Mouse (Mus musculus) ES-E14 (cell line): Measurements from ENCODE around the gene Hspd1. TPM values are rescaled to one million over a fixed set of nuclear protein-coding genes. Genes with fewer than 3 reads are reported as not detected.

Experiments
- DNase-seq: peaks from one replicate; pipeline ENCODE4 v3.0.0-alpha.2; 2013; ENCODE audit warnings: low read depth, low spot score
- H3K27ac ChIP-seq: 2 replicates; pipeline ENCODE4 v1.5.1; 2012; ENCODE audit warnings: low read depth, mild to moderate bottlenecking, low read length, moderate library complexity, mixed read lengths; ENCODE audit not compliant: poor library complexity, insufficient read depth, severe bottlenecking
- H3K36me3 ChIP-seq: 2 replicates; pipeline ENCODE4 v1.6.1; 2012; ENCODE audit warnings: mild to moderate bottlenecking, low read length, moderate library complexity, mixed read lengths; ENCODE audit not compliant: control insufficient read depth, poor library complexity, insufficient read depth, severe bottlenecking
- H3K4me1 ChIP-seq, 2 experiments: fragments of 150-350 bp in 1 of 2; sonication (generic) in 1 of 2; 2 replicates each; pipeline ENCODE4 v1.6.1; 2012; ENCODE audit warnings: low read length in 2 of 2, mild to moderate bottlenecking in 1 of 2, mixed read lengths in 1 of 2; ENCODE audit not compliant: control insufficient read depth in 2 of 2, insufficient read depth in 2 of 2, poor library complexity in 1 of 2
- H3K4me3 ChIP-seq, 2 experiments: fragments of 150-350 bp in 1 of 2; sonication (generic) in 1 of 2; 2 replicates each; pipeline ENCODE4 v1.5.1; 2012; ENCODE audit warnings: low read length in 2 of 2, low read depth in 1 of 2, mild to moderate bottlenecking in 1 of 2, mixed read lengths in 1 of 2; ENCODE audit not compliant: insufficient read depth in 1 of 2, poor library complexity in 1 of 2, severe bottlenecking in 1 of 2
- H3K9ac ChIP-seq: 2 replicates; pipeline ENCODE4 v1.6.1; 2012; ENCODE audit warnings: low read depth, mild to moderate bottlenecking, low read length, mixed read lengths; ENCODE audit not compliant: poor library complexity, insufficient read depth, severe bottlenecking
- H3K9me3 ChIP-seq: fragments of 150-350 bp; sonication (generic); 2 replicates; pipeline ENCODE4 v1.6.1; 2012; ENCODE audit warnings: low read depth, mild to moderate bottlenecking, low read length; ENCODE audit not compliant: control insufficient read depth, insufficient read depth
- CHD2 ChIP-seq: IDR thresholded peaks from 2 replicates; pipeline ENCODE4 v1.6.1; 2014; ENCODE audit warnings: mild to moderate bottlenecking, low read depth, low read length, inconsistent platforms
- HCFC1 ChIP-seq: IDR thresholded peaks from 2 replicates; pipeline ENCODE4 v1.6.1; 2012; ENCODE audit warnings: low read length, inconsistent platforms, borderline replicate concordance; ENCODE audit not compliant: insufficient read depth
- MAFK ChIP-seq: IDR thresholded peaks from 2 replicates; pipeline ENCODE4 v1.6.1; 2014; ENCODE audit warnings: mild to moderate bottlenecking, low read depth, low read length, inconsistent platforms; ENCODE audit not compliant: insufficient read depth
- ZC3H11A ChIP-seq: IDR thresholded peaks from 2 replicates; pipeline ENCODE4 v1.6.1; 2012; ENCODE audit warnings: low read depth, mild to moderate bottlenecking, inconsistent platforms, low read length, borderline replicate concordance
- ZNF384 ChIP-seq: IDR thresholded peaks from 2 replicates; pipeline ENCODE4 v1.6.1; 2012; ENCODE audit warnings: low read depth, low read length, inconsistent platforms
- in situ Hi-C, 2 experiments: fragments of 600-800 bp; cut with MboI; formaldehyde crosslinking; loops; one replicate each; pipeline ENCODE4 v1.15.1; 2025; ENCODE audit warnings: low sequenced_read_pairs in 2 of 2, inconsistent platforms in 1 of 2; ENCODE audit not compliant: unreplicated experiment in 2 of 2
- total RNA-seq: library from RNA; depleted of rRNA; stranded (reverse); fragments of 300-350 nt; gene quantifications from 2 replicates; pipeline ENCODE4 v1.2.3, GENCODE M21; 2012; rRNA removed

Hspd1 gene
- 591 and 762 TPM in 2 replicates for total RNA-seq

DNA sequence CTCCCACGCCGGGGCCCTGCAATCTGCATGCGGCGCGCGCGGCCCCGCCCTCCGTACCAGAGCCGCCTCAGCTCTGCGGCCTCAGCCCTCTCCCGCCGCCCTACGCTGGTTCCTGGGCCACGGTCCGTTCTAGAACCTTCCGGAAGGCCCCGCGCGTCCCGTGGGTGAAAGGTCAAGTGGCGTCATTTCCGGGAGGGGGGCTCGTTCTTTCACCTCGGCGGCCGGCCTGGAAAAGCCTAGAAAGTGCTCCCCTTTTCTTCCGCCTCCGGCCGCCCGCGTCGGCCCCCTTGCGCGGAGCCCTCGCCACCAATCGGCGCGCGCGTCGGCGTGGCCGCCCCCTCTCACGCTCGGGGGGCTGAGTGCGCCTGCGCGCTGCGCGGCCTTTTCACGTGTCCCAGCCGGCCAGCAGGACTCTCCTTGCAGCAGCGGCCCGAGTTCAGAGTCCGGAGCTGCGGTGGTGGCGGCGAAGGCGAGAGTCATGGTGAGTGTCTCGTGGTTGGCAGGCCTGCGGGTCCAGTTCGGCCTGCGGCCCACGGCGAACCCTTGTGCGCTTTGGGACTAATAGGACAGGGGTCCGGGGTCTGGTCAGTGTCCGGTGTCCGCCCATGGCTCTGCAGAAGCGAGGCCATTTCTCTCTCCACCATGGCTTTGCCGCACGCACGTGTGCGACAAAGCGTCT is at the start of gene Hspd1, which contains the start of gene Hspe1:
Gene Hspd1 (minus strand): TSS at position 312 of the 679 bp plus-strand sequence.
Gene Hspe1 (plus strand): TSS at position 201 of the 679 bp plus-strand sequence.
- Histone ChIP-seq H3K9me3 (no peaks in the 10 kb centered on the region), H3K36me3 (peaks cover 27% of the 10 kb centered on the region), H3K4me3 (peak within 1 kb of the TSS; percentile 96 to 99), H3K9ac (peak within 1 kb of the TSS; percentile 99), H3K4me1 (peaks cover 0 to 2% of the 10 kb centered on the region in 2 experiments; a peak in 1 of 4 replicates), H3K27ac (peak within 1 kb of the TSS; percentile 96)
- in situ Hi-C loops, result no loop called here
- TF ChIP-seq HCFC1 (peak; percentile 77), MAFK (0 out of 2 replicates have a peak, but pooled peaks have one; percentile 23), CHD2 (no peak)
- peak; percentile 96 for DNase-seq

DNA sequence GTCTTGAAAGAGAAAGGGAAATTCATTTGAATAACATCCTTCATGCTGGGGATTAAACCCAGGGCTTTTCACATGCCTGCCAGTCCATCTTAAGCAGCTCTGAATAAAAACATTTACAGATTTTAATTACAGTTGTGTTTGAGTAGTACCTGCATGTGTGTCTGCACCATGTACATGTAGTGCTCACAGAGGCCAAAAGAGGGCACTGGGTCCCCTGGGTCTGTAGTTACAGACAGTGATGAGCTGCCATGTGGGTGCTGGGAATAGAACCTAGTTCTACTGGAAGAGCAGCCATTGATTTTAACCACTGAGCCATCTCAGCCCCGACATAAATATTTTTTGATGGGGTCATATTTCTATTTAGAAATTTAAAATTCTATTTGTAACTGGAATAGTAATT is 47.8 kb upstream of the Hspd1 start:
- peaks cover 0 to 4% of the 10 kb centered on the region in 2 experiments; a peak in 1 of 4 replicates for H3K4me1 ChIP-seq
- no peak overlapping the region for H3K27ac ChIP-seq
- H3K9ac ChIP-seq, result no peak overlapping the region
- H3K4me3 ChIP-seq, result no peak overlapping the region
- no peaks in the 10 kb centered on the region for H3K36me3 ChIP-seq
- in situ Hi-C loops, result no loop called here
- H3K9me3 ChIP-seq, result no peaks in the 10 kb centered on the region
- TF ChIP-seq ZNF384, result no peak
- TF ChIP-seq CHD2, result no peak
- TF ChIP-seq MAFK, result no peak
- TF ChIP-seq ZC3H11A, result no peak
- no peak for TF ChIP-seq HCFC1
- no peak for DNase-seq

DNA sequence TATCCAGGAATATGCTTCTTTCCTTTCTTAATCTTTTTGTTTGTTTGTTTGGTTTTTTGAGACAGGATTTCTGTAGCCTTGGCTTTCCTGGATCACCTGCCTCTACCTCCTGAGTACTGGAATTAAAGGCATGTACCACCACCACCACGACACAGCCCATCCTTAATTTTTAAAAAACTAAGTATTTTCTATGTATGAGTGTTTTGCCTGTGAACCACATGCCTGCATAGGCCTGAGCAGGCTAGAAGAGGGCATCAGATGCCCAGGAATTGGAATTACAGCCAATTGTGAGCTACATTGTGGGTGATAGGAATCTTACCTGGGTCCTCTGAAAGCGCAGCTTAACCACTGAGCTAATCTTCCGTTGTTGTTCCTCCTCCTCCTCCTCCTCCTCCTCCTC is 46.3 kb upstream of the Hspd1 start:
- peaks cover 1 to 10% of the 10 kb centered on the region in 2 experiments; a peak in 3 of 4 replicates for H3K4me1 ChIP-seq
- TF ChIP-seq MAFK, result no peak
- TF ChIP-seq HCFC1, result no peak
- TF ChIP-seq CHD2, result no peak
- TF ChIP-seq ZC3H11A, result no peak
- no peak for TF ChIP-seq ZNF384
- no peaks in the 10 kb centered on the region for H3K9me3 ChIP-seq
- in situ Hi-C loops, result no loop called here
- DNase-seq, result no peak
- H3K4me3 ChIP-seq, result no peak overlapping the region
- H3K36me3 ChIP-seq, result no peaks in the 10 kb centered on the region
- H3K27ac ChIP-seq, result no peak overlapping the region
- no peak overlapping the region for H3K9ac ChIP-seq

DNA sequence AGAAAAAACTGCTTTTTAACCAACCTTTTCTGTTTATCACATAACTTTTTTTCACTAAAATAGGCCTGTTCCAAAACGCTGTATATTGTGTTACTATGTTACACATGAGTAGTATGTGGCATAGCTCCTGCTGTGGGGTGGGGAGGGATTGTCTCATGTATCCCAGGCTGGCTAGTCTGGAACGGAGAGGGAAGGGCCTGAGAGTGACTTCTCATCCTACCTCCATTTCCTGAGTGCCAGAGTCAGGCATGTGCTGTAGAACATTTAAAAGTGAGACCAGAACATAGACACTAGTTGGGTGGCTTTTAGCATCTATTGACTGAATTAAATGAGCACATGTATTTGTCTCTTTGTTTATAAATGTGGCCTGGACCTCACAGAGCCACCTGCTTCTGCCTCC is 45.1 kb upstream of the Hspd1 start:
- DNase-seq, result no peak
- Histone ChIP-seq H3K9ac (no peak overlapping the region), H3K4me3 (no peak overlapping the region), H3K27ac (no peak overlapping the region), H3K4me1 (peaks cover 6 to 10% of the 10 kb centered on the region in 2 experiments), H3K9me3 (no peaks in the 10 kb centered on the region), H3K36me3 (no peaks in the 10 kb centered on the region)
- TF ChIP-seq HCFC1, result no peak
- TF ChIP-seq CHD2, result no peak
- no peak for TF ChIP-seq ZNF384
- no peak for TF ChIP-seq ZC3H11A
- TF ChIP-seq MAFK, result no peak
- in situ Hi-C loops, result no loop called here

DNA sequence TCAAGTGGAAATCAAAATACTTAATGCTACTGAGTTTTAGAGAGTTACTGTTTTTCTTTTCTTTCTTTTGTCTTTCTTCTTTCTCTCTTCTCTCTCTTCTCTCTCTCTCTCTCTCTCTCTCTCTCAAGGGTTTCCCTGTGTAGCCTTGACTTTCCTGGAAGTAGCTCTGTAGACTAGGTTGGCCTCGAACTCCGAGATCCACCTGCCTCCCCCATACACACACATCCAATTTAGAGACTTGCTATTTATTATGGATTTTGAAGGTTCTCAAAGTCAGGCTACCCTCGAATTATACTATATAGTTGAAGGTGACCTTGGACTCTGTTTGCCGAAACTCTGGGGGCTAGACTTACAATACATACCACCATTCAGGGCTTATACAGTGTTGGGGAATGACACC is 44.3 kb upstream of the Hspd1 start:
- peak overlapping the region; percentile 46; the same call in 1 of the 2 replicates for H3K9ac ChIP-seq
- no peaks in the 10 kb centered on the region for H3K36me3 ChIP-seq
- peaks cover 8 to 10% of the 10 kb centered on the region in 2 experiments for H3K4me1 ChIP-seq
- H3K9me3 ChIP-seq, result no peaks in the 10 kb centered on the region
- no peak for TF ChIP-seq ZC3H11A
- no peak for TF ChIP-seq MAFK
- TF ChIP-seq ZNF384, result no peak
- TF ChIP-seq CHD2, result no peak
- no peak for TF ChIP-seq HCFC1
- in situ Hi-C loops, result no loop called here
- DNase-seq, result no peak
- peak overlapping the region; percentile 87 to 96 for H3K4me3 ChIP-seq
- H3K27ac ChIP-seq, result peak overlapping the region; percentile 56; the same call in 1 of the 2 replicates
